Mouse (Mus musculus) myocyte (in vitro differentiated cells): ENCODE results near the gene Szt2. TPM values are rescaled to one million over a fixed set of nuclear protein-coding genes. Genes with fewer than 3 reads are reported as not detected.

Source experiments
- H3K27me3 ChIP-seq: one replicate; pipeline ENCODE4 v1.6.1; 2011; ENCODE audit not compliant: control insufficient read depth, insufficient read depth, insufficient read length
- H3K36me3 ChIP-seq: one replicate; pipeline ENCODE4 v1.6.1; 2011; ENCODE audit not compliant: control insufficient read depth, insufficient read depth
- H3K4me2 ChIP-seq: one replicate; pipeline ENCODE4 v1.6.1; 2011; ENCODE audit warnings: low read depth, control low read depth
- H3K4me3 ChIP-seq: one replicate; pipeline ENCODE4 v1.5.1; 2011; ENCODE audit warnings: mild to moderate bottlenecking, control low read depth, moderate library complexity
- H3K79me2 ChIP-seq: one replicate; pipeline ENCODE4 v1.6.1; 2011; ENCODE audit not compliant: control insufficient read depth, insufficient read depth
- H3ac ChIP-seq: one replicate; pipeline ENCODE4 v1.6.1; 2011; ENCODE audit not compliant: control insufficient read depth, insufficient read length
- CEBPB ChIP-seq: IDR thresholded peaks from 2 replicates; pipeline ENCODE4 v1.6.1; 2011; ENCODE audit warnings: mild to moderate bottlenecking, moderate library complexity; ENCODE audit not compliant: poor library complexity, insufficient read depth, severe bottlenecking
- E2F4 ChIP-seq: IDR thresholded peaks from one replicate; pipeline ENCODE4 v1.6.1; 2011; ENCODE audit warnings: mild to moderate bottlenecking, control low read depth, moderate library complexity; ENCODE audit not compliant: insufficient read depth
- MAX ChIP-seq: IDR thresholded peaks from one replicate; pipeline ENCODE4 v1.6.1; 2011; ENCODE audit warnings: low read depth, mild to moderate bottlenecking, control low read depth
- MYOD1 ChIP-seq, 3 experiments: IDR thresholded peaks; one replicate each; pipeline ENCODE4 v1.6.1; 2011; ENCODE audit warnings: control low read depth in 2 of 3, low read depth in 2 of 3, mild to moderate bottlenecking in 2 of 3, moderate library complexity in 1 of 3; ENCODE audit not compliant: insufficient read length in 2 of 3, control insufficient read depth in 1 of 3
- MYOG ChIP-seq, 3 experiments: IDR thresholded peaks; one replicate each; pipeline ENCODE4 v1.6.1; 2011; ENCODE audit warnings: control low read depth in 2 of 3, low read depth in 2 of 3, mild to moderate bottlenecking in 2 of 3; ENCODE audit not compliant: insufficient read length in 2 of 3, control insufficient read depth in 1 of 3, insufficient read depth in 1 of 3
- POLR2A ChIP-seq: IDR thresholded peaks from one replicate; pipeline ENCODE4 v1.6.1; 2011; ENCODE audit warnings: low read depth, mild to moderate bottlenecking, control low read depth, moderate library complexity; ENCODE audit not compliant: insufficient read length
- POLR2AphosphoS2 ChIP-seq: IDR thresholded peaks from one replicate; pipeline ENCODE4 v1.6.1; 2011; ENCODE audit warnings: low read depth, control low read depth; ENCODE audit not compliant: insufficient read length
- REST ChIP-seq: IDR thresholded peaks from one replicate; pipeline ENCODE4 v1.6.1; 2011; ENCODE audit warnings: mild to moderate bottlenecking, control low read depth, moderate library complexity; ENCODE audit not compliant: insufficient read depth, insufficient read length
- SRF ChIP-seq: IDR thresholded peaks from one replicate; pipeline ENCODE4 v1.6.1; 2011; ENCODE audit warnings: low read depth; ENCODE audit not compliant: control insufficient read depth, insufficient read length
- TCF12 ChIP-seq: IDR thresholded peaks from one replicate; pipeline ENCODE4 v1.6.1; 2011; ENCODE audit warnings: mild to moderate bottlenecking, control low read depth; ENCODE audit not compliant: poor library complexity, insufficient read depth, severe bottlenecking
- TCF3 ChIP-seq: IDR thresholded peaks from one replicate; pipeline ENCODE4 v1.6.1; 2011; ENCODE audit warnings: low read depth, control low read depth; ENCODE audit not compliant: insufficient read length
- USF1 ChIP-seq: IDR thresholded peaks from one replicate; pipeline ENCODE4 v1.6.1; 2011; ENCODE audit warnings: low read depth, mild to moderate bottlenecking, control low read depth, moderate library complexity
- polyA plus RNA-seq: library from polyadenylated mRNA; unstranded; fragments of >200 nt; fragmentation: generic; extraction: Trizol; gene quantifications from one replicate; pipeline ENCODE4 v1.2.1, GENCODE M21; 2012; ENCODE audit warnings: missing spikeins

Gene Szt2
- polyA plus RNA-seq, 1 experiment: 8.1 TPM

DNA sequence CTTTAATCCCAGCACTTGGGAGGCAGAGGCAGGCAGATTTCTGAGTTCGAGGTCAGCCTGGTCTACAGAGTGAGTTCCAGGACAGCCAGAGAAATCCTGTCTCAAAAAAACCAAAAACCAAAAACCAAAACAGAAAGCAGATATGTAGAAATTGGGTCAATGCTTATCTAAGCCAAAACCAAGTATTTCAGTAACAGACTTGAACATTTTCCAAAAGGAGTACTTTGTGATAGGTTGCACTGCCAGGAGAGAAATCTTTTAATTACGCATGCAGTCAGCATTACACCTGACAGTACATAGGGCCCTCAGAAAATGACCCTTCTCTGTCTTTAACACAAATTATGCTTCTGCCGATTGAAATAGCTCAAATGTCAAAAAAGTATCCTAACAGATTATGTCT lies 7.7 kb downstream of the Szt2 start:
- Histone ChIP-seq H3K4me2 (no peak overlapping the region), H3K27me3 (no peaks in the 10 kb centered on the region), H3K79me2 (no peaks in the 10 kb centered on the region), H3K4me3 (no peak overlapping the region), H3ac (no peak overlapping the region), H3K36me3 (peaks cover 29% of the 10 kb centered on the region)
- TF ChIP-seq USF1: no peak
- no peak for TF ChIP-seq POLR2A
- no peak for TF ChIP-seq TCF3
- no peak for TF ChIP-seq POLR2AphosphoS2
- no peak for TF ChIP-seq MYOG (IDR thresholded peaks at IDR 0.05; ENCODE audit: control insufficient read depth in 1 of 3, insufficient read depth in 1 of 3, insufficient read length in 2 of 3, low read depth in 2 of 3)
- TF ChIP-seq CEBPB: no peak
- TF ChIP-seq E2F4: no peak
- no peak for TF ChIP-seq MYOD1 (IDR thresholded peaks at IDR 0.05; ENCODE audit: control insufficient read depth in 1 of 3, insufficient read length in 2 of 3, low read depth in 2 of 3)
- TF ChIP-seq TCF12: no peak
- no peak for TF ChIP-seq SRF
- TF ChIP-seq REST: no peak
- no peak for TF ChIP-seq MAX

DNA sequence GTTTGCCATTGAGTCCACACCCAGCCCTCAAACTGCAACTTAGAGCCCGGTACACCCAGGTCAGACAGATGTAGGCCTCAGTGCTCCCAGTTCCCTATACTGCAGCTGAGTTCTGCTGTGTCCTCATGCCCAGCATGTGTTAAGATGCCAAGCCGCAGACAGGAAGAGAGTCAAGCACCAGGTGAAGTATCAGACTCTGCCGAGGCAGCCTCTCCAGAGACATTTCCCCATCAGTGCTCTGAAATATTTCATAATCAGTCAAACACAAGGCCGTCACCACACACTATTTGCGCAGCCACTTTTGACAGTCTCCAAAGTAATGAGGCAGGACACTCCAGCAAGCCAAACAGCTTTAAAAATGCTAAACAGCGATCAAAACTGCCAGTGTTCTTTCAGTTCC lies 10.7 kb downstream of the Szt2 start:
- peaks cover 31% of the 10 kb centered on the region for H3K36me3 ChIP-seq
- H3K27me3 ChIP-seq: no peaks in the 10 kb centered on the region
- TF ChIP-seq MYOG (IDR thresholded peaks at IDR 0.05; ENCODE audit: control insufficient read depth in 1 of 3, insufficient read depth in 1 of 3, insufficient read length in 2 of 3, low read depth in 2 of 3): no peak
- no peak for TF ChIP-seq POLR2AphosphoS2
- no peak for TF ChIP-seq TCF3
- no peak for TF ChIP-seq POLR2A
- TF ChIP-seq MYOD1 (IDR thresholded peaks at IDR 0.05; ENCODE audit: control insufficient read depth in 1 of 3, insufficient read length in 2 of 3, low read depth in 2 of 3): no peak
- TF ChIP-seq MAX: no peak
- H3ac ChIP-seq: no peak overlapping the region
- no peak overlapping the region for H3K4me3 ChIP-seq
- H3K4me2 ChIP-seq: no peak overlapping the region
- no peaks in the 10 kb centered on the region for H3K79me2 ChIP-seq

DNA sequence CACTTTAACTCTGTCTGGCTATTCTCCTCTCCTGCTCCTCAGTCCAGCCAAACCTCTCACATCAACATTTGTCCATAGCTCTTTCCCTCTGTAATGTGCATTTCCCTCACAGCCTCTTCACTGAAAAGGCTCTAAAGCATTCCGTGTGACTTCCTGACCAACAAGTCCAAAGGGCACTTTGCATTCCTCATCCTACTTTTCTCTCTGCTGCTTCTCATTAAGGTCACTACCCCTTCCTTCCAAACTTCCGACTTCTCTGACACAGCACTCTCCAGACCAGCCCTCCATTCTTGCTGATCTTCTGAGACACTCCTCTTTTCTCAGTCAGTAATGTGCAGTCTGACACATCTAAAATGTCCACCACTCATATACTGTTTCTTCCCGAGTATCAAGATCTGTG lies 12.6 kb downstream of the Szt2 start:
- no peaks in the 10 kb centered on the region for H3K79me2 ChIP-seq
- H3ac ChIP-seq: no peak overlapping the region
- no peak overlapping the region for H3K4me3 ChIP-seq
- H3K36me3 ChIP-seq: peaks cover 34% of the 10 kb centered on the region
- TF ChIP-seq E2F4: no peak
- no peak for TF ChIP-seq POLR2A
- TF ChIP-seq TCF3: no peak
- no peak for TF ChIP-seq MYOG (IDR thresholded peaks at IDR 0.05; ENCODE audit: control insufficient read depth in 1 of 3, insufficient read depth in 1 of 3, insufficient read length in 2 of 3, low read depth in 2 of 3)
- TF ChIP-seq TCF12: no peak
- TF ChIP-seq POLR2AphosphoS2: no peak
- no peak for TF ChIP-seq USF1
- no peak for TF ChIP-seq REST
- TF ChIP-seq MYOD1 (IDR thresholded peaks at IDR 0.05; ENCODE audit: control insufficient read depth in 1 of 3, insufficient read length in 2 of 3, low read depth in 2 of 3): no peak
- TF ChIP-seq MAX: no peak
- TF ChIP-seq SRF: no peak
- TF ChIP-seq CEBPB: no peak
- no peaks in the 10 kb centered on the region for H3K27me3 ChIP-seq
- no peak overlapping the region for H3K4me2 ChIP-seq

DNA sequence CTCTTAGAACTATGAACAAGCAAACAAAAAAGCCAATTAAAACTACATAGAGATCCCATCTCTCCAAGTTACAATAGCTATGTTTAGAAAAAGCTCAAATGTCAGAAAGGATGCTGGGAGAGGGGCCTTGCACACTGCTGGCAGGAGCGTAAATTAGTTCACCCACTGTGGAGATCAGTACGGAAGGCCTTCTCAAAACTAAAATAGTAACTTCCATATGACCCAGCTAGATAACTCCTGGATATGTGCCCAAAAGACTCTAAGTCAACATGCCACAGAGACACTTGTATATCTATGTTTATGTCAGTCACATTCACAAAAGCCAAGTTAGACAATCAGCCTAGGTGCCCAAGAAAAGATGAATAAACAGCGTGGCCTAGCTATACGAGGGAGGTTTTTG lies 13.8 kb downstream of the Szt2 start:
- H3K4me3 ChIP-seq: no peak overlapping the region
- H3ac ChIP-seq: no peak overlapping the region
- no peaks in the 10 kb centered on the region for H3K79me2 ChIP-seq
- H3K36me3 ChIP-seq: peaks cover 29% of the 10 kb centered on the region
- no peak overlapping the region for H3K4me2 ChIP-seq
- no peak for TF ChIP-seq TCF12
- no peak for TF ChIP-seq REST
- TF ChIP-seq USF1: no peak
- TF ChIP-seq E2F4: no peak
- TF ChIP-seq MYOD1 (IDR thresholded peaks at IDR 0.05; ENCODE audit: control insufficient read depth in 1 of 3, insufficient read length in 2 of 3, low read depth in 2 of 3): no peak
- no peaks in the 10 kb centered on the region for H3K27me3 ChIP-seq

DNA sequence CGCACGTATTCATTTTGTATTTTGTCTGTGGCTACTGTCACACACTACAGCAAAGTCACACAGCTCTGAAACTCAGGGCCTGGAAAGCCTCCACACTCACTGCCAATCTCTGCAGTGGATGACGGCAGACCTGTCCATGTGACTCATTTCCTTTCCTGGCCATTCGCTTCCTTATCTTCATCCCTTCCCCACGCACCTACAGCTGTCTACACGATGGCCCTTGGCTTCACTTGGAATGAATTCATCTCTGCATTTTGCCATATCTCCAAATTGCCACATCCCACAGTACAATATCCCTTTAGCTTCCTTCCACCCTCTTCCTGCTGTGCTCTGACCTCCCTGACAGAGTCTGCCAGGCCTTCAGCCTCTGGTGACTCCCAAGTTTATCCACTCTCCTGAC lies 14.6 kb downstream of the Szt2 start:
- no peak overlapping the region for H3K4me2 ChIP-seq
- no peaks in the 10 kb centered on the region for H3K27me3 ChIP-seq
- TF ChIP-seq POLR2AphosphoS2 (no peak), TCF3 (no peak), CEBPB (no peak), SRF (no peak), MYOD1 (IDR thresholded peaks at IDR 0.05; ENCODE audit: control insufficient read depth in 1 of 3, insufficient read length in 2 of 3, low read depth in 2 of 3) (no peak), REST (no peak), MAX (no peak)
- H3K36me3 ChIP-seq: peaks cover 29% of the 10 kb centered on the region
- H3K79me2 ChIP-seq: no peaks in the 10 kb centered on the region
- no peak overlapping the region for H3K4me3 ChIP-seq
- H3ac ChIP-seq: no peak overlapping the region
